Comparison of ENCODE assay signal across 9 mouse cellular contexts in the genomic region with DNA sequence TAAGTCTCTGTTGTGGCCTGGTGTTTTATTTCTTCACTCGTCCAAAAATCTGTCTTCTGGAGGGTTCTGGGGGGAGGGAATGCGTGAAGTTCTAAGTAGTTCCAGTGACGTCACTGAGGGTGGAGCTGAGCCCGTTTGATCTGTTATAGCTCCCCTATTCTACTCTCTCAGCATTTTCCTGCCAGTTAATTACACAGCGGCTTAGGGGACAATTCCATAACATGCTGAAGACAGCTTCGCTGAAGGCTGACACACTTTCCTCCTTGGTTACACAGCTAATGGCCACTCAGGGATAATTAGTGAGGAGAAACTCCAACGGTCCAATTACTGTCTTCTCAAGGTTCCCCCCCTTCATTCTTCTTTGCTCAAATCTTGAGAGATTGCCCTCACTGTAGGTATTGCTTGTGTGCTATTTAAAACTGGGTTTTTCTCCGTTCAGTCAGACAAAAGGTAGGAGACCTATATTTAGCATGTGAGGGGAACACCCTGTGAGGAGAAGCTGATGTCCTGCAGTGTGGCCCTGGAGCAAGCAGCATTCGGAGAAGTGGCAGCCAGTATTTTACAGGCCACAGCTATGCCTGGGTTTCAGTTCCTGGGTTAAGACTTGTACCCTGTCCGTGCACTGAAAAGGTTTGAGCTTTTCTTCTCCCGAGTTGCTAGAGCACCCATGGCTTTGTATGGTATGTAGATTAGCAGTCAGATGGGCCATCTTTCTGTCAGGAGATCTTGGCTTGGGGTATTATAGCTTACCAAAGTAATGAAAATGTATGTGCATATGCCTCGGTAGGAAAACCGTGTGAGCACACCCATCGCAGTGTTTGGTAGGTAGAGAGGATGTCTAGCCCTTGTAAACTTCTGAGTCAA.
DNase-seq lines count a peak whose midpoint lies in the region; ATAC-seq lines count a peak whose summit lies in the region.
"Had no signal": no experiment of that assay in that cellular context is flagged by ENCODE, and none has a peak within 500 bp of the region (broad histone marks: within the 10 kb centered on the region; RNA-seq: fewer than 3 reads in every experiment).

No protein-coding gene starts in this region.

- H3K4me1 ChIP-seq in forebrain, embryonic 11.5 days (replicated peaks; ENCODE audit: control insufficient read depth, insufficient read depth, low read length) = peaks cover 4% of the 10 kb centered on the region; the same call in 1 of the 2 replicates
- peaks cover 32% of the 10 kb centered on the region for H3K4me1 ChIP-seq in forebrain, embryonic 10.5 days
- H3K4me1 ChIP-seq in heart, embryonic 11.5 days (ENCODE audit: control insufficient read depth, insufficient read depth, low read length) = peaks cover 27% of the 10 kb centered on the region
- H3K4me1 ChIP-seq in midbrain, embryonic 13.5 days (replicated peaks) = peaks cover 27% of the 10 kb centered on the region

- H3K4me3 ChIP-seq in forebrain, embryonic 11.5 days (ENCODE audit: low read depth, low read length) = no peak overlapping the region
- no peak overlapping the region for H3K4me3 ChIP-seq in forebrain, embryonic 10.5 days
- H3K4me3 ChIP-seq in heart, embryonic 11.5 days (ENCODE audit: low read depth, low read length) = no peak overlapping the region
- H3K4me3 ChIP-seq in midbrain, embryonic 13.5 days (replicated peaks) = no peak overlapping the region

- no peaks in the 10 kb centered on the region for H3K36me3 ChIP-seq in forebrain, embryonic 11.5 days (ENCODE audit: control insufficient read depth, insufficient read depth, low read length)
- peaks cover 7% of the 10 kb centered on the region for H3K36me3 ChIP-seq in forebrain, embryonic 10.5 days (replicated peaks)
- peaks cover 2% of the 10 kb centered on the region; the same call in 1 of the 2 replicates for H3K36me3 ChIP-seq in heart, embryonic 11.5 days (ENCODE audit: control insufficient read depth, insufficient read depth, low read length)
- H3K36me3 ChIP-seq in midbrain, embryonic 13.5 days = peaks cover 8% of the 10 kb centered on the region

- peak; percentile 78 for ATAC-seq in forebrain, embryonic 11.5 days (replicated peaks; ENCODE audit: low FRiP score)
- ATAC-seq in heart, embryonic 11.5 days (replicated peaks; ENCODE audit: insufficient number of reproducible peaks, low FRiP score, low TSS enrichment) = no peak
- ATAC-seq in midbrain, embryonic 13.5 days = peak; percentile 43; the same call in 1 of the 2 replicates
- no peak for ATAC-seq in erythroid progenitor cell, adult 5-6 weeks (replicated peaks; ENCODE audit: low FRiP score, poor library complexity, severe bottlenecking)
- ATAC-seq in inflammation-experienced regulatory T-cells, adult 6 months = no peak

- no peaks in the 10 kb centered on the region for H3K27me3 ChIP-seq in forebrain, embryonic 11.5 days (ENCODE audit: control insufficient read depth, insufficient read depth, low read length)
- no peaks in the 10 kb centered on the region for H3K27me3 ChIP-seq in forebrain, embryonic 10.5 days (ENCODE audit: poor library complexity, severe bottlenecking)
- H3K27me3 ChIP-seq in heart, embryonic 11.5 days (ENCODE audit: control insufficient read depth, insufficient read depth, low read length) = no peaks in the 10 kb centered on the region
- no peaks in the 10 kb centered on the region for H3K27me3 ChIP-seq in midbrain, embryonic 13.5 days

- no peaks in the 10 kb centered on the region; the same call in 1 of the 2 replicates for H3K9me3 ChIP-seq in forebrain, embryonic 11.5 days (ENCODE audit: control insufficient read depth, low read length)
- H3K9me3 ChIP-seq in forebrain, embryonic 10.5 days = peaks cover 10% of the 10 kb centered on the region
- no peaks in the 10 kb centered on the region for H3K9me3 ChIP-seq in heart, embryonic 11.5 days (replicated peaks; ENCODE audit: control insufficient read depth, low read length)
- H3K9me3 ChIP-seq in midbrain, embryonic 13.5 days = peaks cover 4% of the 10 kb centered on the region; the same call in 1 of the 2 replicates

- H3K27ac ChIP-seq in forebrain, embryonic 11.5 days (ENCODE audit: low read depth, low read length) = no peak overlapping the region
- H3K27ac ChIP-seq in forebrain, embryonic 10.5 days = no peak overlapping the region
- peak overlapping the region; percentile 67 for H3K27ac ChIP-seq in heart, embryonic 11.5 days (ENCODE audit: low read depth, low read length)
- H3K27ac ChIP-seq in midbrain, embryonic 13.5 days = peak overlapping the region; percentile 49; the same call in 1 of the 2 replicates

- no peak for DNase-seq in forebrain, embryonic 11.5 days (ENCODE audit: low spot score)
- DNase-seq in forebrain, embryonic 10.5 days (ENCODE audit: extremely low spot score, low spot score) = no peak
- peak; percentile 38 for DNase-seq in cerebellum, adult 8-10 months
- no peak for DNase-seq in layer of hippocampus, adult 9-11 months
- DNase-seq: lung, adult 2 months had no signal

- WGBS in forebrain, embryonic 11.5 days = 47% methylated on average over 14 of the region's 14 CpGs
- 59% methylated on average over 14 of the region's 14 CpGs for WGBS in forebrain, embryonic 10.5 days
- 57% methylated on average over 14 of the region's 14 CpGs for WGBS in heart, embryonic 11.5 days (ENCODE audit: insufficient replicate concordance)
- 57% methylated on average over 14 of the region's 14 CpGs for WGBS in midbrain, embryonic 13.5 days

- H3K4me2 ChIP-seq in forebrain, embryonic 11.5 days (ENCODE audit: low read depth, low read length, severe bottlenecking) = no peak overlapping the region
- H3K4me2 ChIP-seq in heart, embryonic 11.5 days = peak overlapping the region; percentile 24; the same call in 1 of the 2 replicates
- H3K4me2 ChIP-seq in midbrain, embryonic 13.5 days (replicated peaks) = no peak overlapping the region

- no peak overlapping the region for H3K9ac ChIP-seq in forebrain, embryonic 11.5 days (ENCODE audit: low read length)
- no peak overlapping the region for H3K9ac ChIP-seq in heart, embryonic 11.5 days (ENCODE audit: low read depth, low read length)
- H3K9ac ChIP-seq in midbrain, embryonic 13.5 days (replicated peaks) = no peak overlapping the region

Comparison
In these comparisons a context has a peak if more than half of its experiments do, and no peak if none do; other contexts are left out.
1. ATAC-seq: peak in forebrain, embryonic 11.5 days (single experiment) and midbrain, embryonic 13.5 days (single experiment); none in heart, embryonic 11.5 days (single experiment), erythroid progenitor cell, adult 5-6 weeks (single experiment) and inflammation-experienced regulatory T-cells, adult 6 months (single experiment).
2. H3K27ac ChIP-seq: peak in heart, embryonic 11.5 days (single experiment) and midbrain, embryonic 13.5 days (single experiment); none in forebrain, embryonic 11.5 days (single experiment) and forebrain, embryonic 10.5 days (single experiment).